Mouse (Mus musculus): ENCODE measurements at regions not wholly inside any gene's neighbourhood (a gene's known extent, or its start where the extent isn't known, plus 50 kb on each side); places are given as distances from the start of the nearest gene placed in this dataset.

DNA sequence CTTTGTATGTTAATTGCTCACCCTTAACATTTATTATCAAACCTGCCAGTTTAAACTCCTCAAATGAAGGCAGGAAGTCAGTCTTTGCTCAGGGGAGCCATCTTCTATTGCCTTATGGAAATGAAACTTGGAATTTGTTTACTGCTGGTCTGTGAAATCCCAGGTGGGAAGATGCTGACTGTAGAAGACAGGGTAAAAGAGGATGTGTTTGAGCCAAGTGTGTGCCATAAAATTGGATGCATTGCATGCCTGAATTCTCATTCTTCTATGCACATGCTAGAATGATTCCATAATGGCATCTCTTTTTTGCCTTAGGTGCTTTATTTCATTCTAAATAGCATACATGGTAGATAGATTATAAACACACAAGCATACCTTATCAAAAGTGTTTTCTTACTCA is 1249.9 kb upstream of the Lrrc6 start:
- DNase-seq (ENCODE audit: low spot score in 2 of 2) = no peak

DNA sequence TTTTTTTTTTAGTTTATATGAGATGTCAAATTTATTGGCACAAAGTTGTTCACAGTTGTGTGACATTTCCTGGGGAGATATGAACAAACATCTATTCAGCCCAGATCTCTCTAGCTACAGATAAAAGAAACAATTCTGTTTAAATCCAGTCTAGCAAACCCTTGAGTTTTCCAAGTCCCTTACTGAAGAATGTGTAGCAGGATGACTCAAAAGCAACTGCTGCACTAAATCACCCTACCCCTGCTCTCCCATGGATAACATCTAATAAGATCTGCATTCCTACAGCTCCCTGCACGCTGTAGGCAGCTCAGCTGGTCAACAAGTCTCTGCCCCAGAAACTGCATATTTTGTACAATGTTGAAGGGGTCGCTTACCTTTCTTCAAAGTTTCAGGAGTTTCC is 1242.6 kb upstream of the Lrrc6 start:
- DNase-seq (ENCODE audit: low spot score in 2 of 2) = no peak

DNA sequence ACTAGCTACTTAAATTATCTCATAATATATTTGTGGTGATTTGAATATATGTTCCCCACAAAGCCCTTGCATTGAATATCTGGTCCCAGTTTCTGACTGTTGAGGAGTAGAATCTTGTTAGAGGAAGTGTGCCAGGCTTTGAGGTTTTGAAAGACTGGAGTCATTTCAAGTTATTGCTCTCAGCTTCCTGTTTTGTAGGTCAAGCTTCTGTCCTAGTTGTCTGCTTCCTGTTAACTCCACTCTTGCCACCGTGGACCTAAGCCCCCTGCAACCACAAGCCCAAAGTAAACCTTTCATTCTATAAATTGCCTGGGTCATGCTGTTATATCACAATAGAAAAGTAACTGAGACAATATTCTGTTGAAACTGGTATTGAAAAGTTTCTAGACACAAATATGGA is 1232.3 kb upstream of the Lrrc6 start:
- DNase-seq (ENCODE audit: low spot score in 2 of 2) = no peak

DNA sequence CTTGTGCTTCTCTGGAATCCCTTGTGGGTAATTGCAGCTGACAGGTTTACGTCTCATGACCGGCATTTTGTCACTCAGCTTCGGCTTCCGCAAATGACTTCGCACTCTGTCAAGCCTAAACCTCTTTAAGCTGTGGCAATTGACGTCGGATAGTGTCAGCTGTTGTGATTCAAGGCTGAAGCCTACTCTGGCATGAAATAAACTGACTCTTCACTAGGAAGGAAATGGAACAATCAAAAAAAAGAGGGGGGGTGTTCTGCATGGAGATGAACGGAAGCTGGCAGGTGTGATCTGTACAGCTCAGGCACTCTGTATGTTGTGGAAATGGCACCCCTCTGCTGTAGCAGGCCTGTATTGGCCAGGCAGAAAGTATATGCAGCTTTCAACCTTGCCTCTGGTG is 1228.8 kb upstream of the Lrrc6 start:
- no peak for DNase-seq (ENCODE audit: low spot score in 2 of 2)

DNA sequence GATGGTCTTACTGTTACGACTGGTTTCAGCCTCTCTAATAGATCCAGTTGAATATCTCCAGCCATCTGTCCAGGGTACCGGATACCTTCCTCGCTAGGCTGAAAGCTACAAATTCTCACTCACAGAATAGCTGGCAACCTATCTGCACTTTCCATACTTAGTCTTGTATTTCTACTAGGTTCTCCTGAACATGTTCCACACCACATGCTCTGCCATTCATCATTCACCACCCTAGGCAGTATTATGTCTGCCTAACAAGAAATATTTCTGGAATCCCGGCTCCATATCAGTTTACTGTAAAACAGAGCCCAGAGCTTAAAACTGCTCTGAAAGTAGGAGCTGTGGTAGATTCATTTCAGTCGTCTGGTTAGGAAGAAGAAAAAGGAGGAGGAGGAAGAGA is 1224.5 kb upstream of the Lrrc6 start:
- no peak for DNase-seq (ENCODE audit: low spot score in 2 of 2)

DNA sequence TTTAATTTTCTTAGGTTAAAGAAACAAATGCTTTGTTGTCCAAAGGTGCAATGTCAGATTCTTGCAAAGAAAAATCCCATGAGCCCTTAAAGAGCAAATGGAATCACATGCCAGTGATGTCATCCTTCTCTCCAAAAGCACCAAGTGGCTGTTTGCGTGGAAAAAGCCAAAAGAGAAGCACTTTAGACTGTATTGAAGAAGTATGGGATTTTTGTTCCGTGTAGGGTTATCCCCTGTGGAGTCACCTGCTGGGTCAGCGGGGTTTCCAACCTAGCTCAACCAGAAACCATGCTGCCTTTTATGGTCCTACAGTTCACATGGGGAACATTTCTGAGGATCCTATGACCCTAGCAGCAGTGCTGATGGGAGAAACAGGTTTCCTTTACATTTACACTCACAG is 1213.5 kb upstream of the Lrrc6 start:
- no peak for DNase-seq (ENCODE audit: low spot score in 2 of 2)

DNA sequence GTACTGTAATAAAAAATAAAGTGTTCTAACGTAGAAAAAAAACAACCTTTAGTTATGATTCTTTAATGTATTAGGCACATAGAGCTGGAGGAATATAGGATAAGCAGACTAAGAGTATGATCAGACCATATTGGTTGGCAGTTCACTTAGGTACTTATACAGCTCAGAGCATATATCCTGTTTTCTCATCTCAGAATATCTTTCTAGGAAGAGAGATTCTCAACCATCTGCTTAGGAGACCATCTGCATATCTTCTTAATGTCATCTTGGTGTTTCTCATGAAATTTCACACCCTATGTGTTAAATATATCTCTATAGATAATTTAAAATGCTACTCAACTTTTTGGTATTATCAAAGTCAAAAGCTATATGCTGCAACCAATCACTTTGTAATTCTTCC is 1185.4 kb upstream of the Lrrc6 start:
- no peak for DNase-seq (ENCODE audit: low spot score in 2 of 2)

DNA sequence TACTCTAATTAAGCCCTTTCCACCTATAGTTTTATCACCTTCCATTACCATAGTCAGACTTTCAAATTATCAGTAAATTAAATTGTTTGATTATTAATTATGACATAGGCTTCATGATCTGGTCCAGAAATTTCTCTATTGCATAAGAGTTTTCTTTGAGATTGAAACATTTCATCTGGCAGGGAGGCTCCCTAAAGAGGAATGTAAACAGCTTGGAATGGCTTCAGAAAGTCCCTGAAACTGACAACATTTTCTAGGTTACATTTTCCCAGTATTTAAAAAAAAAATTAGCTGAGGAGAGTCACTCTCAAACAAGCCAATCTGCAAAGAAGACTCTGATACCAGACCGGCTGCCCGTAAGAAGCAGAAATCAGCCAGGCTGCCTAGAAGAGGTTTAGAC is 1172.6 kb upstream of the Lrrc6 start:
- DNase-seq (ENCODE audit: low spot score in 2 of 2) = no peak

DNA sequence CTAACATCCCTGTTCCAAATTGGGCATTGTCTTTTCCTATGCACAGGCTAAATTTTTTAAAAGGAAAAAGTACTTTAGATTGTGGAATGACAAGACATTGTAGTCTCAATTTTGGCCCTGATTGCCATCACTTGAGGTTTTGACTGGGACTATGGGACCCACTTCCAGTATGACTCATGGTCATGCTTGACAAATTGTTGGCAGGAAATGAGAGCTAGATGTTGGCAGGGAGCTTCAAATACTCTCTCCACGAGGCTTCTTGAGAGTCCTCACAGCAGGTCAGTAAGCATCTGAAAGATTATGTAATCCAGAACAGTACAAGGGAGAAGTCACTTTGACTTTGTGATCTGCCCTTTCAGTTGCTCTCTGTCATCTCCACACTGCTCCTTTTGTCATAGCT is 1135.4 kb upstream of the Lrrc6 start:
- DNase-seq (ENCODE audit: low spot score in 2 of 2) = no peak

DNA sequence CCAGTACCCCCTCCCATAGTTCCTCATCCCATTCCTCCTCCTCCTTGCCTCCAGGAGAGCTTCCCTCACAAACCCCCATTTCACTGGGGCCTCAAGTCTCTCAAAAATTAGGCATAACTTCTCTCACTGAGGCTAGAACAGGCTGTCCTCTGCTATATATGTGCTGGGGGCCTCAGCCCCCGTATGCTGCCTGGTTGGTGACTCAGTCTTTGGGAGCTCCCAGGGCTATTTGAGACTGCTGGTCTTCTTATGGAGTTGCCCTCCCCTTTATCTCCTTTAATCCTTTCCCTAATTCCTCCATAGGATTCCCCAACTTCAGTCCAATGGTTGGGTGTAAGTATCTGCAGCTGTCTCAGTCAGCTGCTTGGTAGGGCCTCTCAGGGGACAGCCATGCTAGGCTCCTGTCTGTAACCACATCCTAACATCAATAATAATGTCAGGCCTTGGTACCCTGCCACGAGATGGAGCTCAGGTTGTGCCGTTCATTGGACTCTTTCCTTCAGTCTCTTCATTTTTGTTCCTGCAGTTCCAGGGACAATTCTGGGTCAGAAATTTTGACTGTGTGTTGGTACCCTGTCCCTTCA is 1126.1 kb upstream of the Lrrc6 start:
- DNase-seq (ENCODE audit: low spot score in 2 of 2) = no peak

DNA sequence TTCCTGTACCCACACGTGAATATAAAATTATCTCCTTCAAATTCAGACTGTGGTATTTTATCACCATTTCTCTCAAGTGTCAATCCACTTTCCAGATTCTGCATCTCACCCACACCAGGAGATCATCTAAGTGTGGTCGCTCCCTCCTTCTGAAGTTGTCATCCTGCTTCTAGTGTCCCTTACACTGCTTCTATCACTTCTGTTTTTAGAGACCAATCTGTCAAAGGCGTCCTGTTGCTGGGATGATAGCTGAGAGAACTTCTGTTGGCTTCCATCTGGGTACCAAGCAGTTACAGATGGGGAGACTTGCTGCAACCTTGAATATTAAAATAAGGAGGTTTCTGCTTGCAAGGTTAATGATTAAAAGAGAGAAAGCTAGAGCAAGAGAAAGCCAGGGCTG is 1111.2 kb upstream of the Lrrc6 start:
- no peak for DNase-seq (ENCODE audit: low spot score in 2 of 2)

DNA sequence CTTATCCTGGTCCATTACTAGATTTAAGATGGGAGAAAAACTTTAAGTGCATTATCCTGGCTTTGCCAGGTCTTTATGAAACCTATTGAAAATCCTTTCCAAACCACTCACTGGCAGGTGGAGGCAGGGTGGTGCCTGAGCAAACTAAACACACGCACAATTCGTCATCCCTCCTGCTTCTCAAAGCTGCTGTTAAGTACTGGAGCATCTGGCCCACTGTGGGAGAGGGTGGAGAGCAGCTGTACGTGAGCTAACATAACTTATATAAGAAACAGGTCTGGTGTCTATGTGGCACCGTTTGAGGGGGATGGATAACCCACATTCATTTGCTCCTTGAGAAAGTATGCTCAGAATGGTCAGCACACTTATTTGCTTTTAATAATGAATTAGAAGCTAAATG is 1097.7 kb upstream of the Lrrc6 start:
- peak in 1 of 2 experiments; percentile 4 for DNase-seq (ENCODE audit: low spot score in 2 of 2)

DNA sequence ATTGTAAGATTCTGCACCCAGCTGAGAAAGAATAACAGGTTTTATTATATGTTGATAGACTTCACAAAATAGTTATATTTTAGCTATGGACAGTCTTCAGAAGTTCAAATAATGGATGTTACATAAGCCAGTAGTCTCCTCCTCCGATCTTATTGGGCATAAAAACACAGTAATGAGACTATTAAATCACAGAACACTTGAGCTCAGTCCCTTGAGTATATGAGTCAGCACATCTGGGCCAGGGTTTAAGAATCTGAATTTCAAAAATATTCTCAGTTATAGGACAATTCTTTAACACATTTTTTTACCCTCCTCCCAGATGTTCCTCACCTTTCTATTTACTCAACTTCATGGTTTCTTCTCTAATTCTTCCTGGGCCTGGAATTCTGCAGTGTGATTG is 1075.9 kb upstream of the Lrrc6 start:
- no peak for DNase-seq (ENCODE audit: low spot score in 2 of 2)

DNA sequence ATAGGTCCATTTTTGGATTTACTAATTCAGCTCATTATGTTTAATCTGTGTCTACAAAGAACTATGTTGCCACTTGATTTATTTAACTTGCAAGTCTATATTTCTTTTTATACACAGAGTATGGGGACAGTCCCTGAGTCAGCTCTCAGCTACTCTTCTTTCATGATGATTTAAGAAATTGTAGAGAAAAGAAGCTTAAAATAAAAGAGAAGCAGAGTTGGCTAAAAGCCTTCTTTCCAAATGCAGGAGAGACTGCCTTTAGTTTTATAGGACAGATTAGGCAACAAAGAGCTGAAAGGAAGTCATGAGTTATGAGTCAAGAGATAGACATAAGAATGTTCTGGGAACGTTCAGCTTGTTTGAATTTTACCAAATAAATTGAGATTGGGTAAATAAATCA is 1070.9 kb upstream of the Lrrc6 start:
- DNase-seq (ENCODE audit: low spot score in 2 of 2) = no peak

DNA sequence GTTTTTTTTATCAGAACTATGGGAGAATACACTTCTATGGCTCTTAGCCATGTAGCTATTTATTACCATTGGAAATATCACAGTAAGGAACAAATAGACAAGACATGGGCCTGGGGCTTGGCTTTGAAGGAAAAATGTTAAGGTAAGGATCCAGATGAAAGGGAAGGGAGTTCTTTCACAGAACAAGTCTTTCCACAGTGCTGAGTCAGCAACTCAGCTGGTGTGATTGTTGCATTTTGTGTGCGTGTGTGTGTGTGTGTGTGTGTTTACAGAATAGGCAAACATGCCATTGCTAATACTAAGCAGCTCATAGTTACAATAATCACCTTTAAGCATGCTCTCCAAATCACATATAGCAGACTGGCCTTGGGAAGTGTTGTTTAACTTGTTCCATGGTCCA is 1056.6 kb upstream of the Lrrc6 start:
- DNase-seq (ENCODE audit: low spot score in 2 of 2) = no peak

DNA sequence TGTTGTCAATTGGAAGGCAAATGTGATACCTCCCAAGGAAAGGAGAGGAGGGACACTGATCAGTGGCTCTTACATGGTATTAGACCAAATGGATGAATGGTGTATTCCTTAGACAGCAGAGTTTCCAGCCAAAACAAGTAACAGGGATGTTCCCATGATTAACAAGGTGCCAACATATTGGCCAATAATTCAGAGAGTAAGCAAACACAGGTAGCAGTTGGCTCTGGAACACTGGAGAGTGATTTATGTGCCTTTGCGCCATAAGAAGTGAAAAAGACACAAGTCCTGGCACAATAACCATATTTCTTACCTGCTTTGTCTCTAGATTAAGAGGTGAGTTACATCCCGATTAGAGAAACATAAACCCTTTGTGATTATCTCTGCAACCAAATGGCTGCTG is 1051.2 kb upstream of the Lrrc6 start:
- DNase-seq (ENCODE audit: low spot score in 2 of 2) = no peak

DNA sequence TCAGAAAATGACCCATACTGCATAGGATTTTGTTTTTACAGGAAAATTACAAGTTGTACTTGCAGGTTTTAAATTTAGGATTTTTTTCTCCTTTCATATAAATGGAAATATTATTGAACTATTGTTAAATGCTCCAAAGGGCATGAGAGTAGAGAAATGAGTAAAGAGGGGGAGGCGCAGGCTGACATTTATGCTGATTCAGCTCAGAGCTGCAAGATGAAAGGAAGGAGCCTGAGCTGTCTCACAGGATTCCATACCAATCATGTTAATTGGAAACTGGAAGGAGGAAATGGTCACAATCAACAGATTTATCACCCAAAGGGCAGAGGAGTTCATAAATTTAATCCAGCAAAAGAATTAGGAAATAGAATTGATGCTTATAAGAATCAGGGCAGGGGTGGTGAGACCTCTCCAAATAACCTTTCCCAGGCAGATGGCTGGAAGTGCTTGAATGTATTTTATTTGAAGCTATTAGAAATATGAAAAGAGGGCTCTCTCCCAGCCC is 1046.2 kb upstream of the Lrrc6 start:
- DNase-seq (ENCODE audit: low spot score in 2 of 2) = no peak

DNA sequence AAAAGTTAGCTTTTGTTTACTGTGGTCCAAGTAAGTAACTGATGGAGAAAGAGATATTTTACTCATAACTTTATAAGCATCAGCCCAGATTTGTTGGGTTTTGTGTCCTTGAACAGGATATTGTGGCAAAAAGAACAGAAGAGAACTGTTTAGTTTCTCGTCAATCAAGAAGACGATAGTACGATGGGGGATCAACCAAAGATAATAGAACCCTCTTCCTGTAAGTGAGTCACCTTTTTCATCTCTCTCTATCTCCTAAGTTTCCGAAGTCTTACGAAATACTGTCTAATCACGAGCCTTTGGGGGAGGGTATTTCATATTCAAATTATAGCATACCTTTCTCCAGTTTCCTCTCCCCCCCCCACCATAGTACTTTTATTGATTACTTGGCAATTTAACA is 1045.0 kb upstream of the Lrrc6 start:
- DNase-seq (ENCODE audit: low spot score in 2 of 2) = no peak

DNA sequence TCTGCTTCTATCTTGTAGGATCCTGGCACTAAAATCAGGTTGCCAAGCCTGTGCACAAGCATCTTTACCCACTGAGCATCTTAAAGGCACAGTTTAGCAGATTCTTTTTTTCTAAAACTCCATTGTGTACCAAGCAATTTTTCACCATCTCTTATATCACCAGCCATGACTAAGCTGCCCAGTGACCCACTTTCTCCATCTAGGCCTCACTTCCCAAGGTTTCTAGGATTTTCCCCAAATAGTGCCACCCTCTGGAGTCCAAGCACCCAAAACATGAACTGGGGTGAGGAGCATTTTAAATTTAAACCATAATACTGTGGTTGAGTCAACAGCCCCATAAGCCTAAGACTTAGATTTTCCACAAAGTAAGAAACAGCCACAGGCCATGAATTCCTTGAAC is 1013.0 kb upstream of the Lrrc6 start:
- no peak for DNase-seq (ENCODE audit: low spot score in 2 of 2)

DNA sequence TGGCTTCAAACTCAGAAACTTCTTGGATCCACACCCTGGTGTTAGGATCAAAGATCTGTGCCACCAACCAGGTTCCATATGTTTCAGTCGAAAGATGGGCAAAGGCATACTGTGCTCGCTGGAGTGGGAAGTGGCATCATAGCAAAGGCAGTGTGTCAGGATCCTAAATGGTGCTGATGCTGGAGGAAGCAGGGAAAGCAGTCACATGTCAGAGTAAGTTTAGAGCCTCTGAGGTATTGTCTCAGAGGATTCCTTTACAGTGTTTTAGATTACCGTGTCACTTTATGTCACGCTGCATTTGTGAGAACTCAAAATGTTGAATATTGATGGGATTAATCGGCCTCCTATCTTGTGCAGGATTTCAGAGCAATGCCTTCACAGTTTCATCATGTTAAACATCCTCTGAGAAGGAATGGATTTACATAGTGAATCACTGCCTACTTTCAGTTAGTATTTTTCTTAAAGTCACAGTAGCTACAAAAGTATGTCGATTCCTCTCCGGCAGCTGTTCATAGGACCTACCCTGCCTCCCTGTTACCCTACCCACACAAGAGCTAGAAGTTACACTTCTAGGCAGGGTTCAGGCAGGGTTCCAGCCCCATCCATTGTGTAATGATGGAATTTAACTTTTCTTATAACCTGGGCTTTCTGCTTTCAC is 994.4 kb upstream of the Lrrc6 start:
- no peak for DNase-seq (ENCODE audit: low spot score in 2 of 2)

DNA sequence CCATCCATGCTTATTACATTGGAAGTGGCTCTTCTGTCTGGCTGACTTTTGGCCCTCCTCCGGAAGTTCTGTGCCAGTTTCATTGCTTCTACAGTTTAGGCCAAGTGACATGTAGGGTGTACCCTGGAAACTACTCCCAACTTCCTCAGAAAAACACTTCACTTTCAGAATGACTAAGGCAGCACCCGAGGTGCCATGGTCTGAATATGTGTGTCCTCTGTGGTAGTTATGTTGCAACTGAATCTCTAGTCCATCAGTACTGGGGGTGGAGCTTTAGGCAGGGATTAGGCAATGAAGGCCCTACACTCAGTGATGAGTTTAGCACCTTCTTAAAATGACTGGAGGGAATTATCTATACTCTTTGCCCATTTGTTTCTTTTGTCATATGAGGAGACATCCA is 981.0 kb upstream of the Lrrc6 start:
- no peak for DNase-seq (ENCODE audit: low spot score in 2 of 2)

DNA sequence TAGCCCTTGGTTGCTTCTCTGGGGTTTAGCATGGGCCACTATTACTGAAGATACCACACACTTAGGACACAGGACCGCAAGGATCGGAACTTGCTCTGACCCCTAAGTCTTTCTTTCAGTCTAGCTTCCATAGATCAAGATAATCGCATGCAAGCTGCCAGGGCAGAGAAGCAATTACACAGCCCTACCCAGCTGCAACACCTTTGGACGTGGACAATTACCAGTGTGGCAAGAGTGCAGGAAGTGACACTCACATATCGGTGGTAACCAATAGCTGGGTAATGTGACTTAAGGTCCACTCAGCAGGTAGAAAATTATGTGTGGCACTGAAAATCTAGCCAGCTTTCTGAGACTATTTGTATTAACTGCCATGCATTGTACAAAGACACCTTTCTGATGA is 973.6 kb upstream of the Lrrc6 start:
- no peak for DNase-seq (ENCODE audit: low spot score in 2 of 2)

DNA sequence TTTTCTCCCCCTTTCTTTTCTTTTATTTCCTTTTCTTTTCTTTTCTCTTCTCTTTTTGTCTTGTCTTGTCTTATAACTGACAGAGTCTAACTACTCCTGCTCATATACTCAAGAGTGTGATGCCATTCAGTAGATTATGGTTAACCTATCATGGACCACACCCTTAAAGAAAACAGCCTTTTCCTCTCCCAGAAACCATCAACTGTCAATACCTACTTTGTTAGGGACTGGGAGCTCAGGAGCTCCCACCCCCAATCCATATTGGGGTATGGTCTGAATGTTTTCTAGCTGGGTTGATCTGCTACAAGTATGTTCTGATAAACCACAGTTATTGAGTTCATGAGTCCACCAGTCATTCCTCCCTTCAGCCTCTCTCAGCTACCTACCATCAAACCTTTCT is 972.3 kb upstream of the Lrrc6 start:
- no peak for DNase-seq (ENCODE audit: low spot score in 2 of 2)

DNA sequence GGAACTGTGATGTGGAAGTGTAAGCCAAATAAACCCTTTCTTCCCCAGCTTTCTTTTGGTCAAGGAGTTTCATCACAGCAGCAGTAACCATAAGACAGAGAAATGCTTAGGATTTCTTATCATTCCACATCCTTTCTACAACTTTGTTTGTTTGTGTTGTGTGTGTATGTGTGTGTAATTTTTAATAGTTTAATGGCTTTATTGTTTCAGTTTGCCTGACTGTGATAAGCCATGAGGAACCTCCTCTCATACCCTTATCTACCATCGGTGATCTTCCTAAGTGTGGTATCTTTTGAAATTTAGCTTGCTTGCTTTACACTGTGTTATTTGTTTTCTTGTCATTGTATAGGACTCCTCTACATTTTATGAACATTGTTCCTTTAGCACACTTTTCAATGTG is 970.6 kb upstream of the Lrrc6 start:
- no peak for DNase-seq (ENCODE audit: low spot score in 2 of 2)
